Mouse (Mus musculus) midbrain, embryonic 11.5 days (tissue): Measurements from ENCODE around the gene Cd101. TPM values are rescaled to one million over a fixed set of nuclear protein-coding genes. Genes with fewer than 3 reads are reported as not detected.
A peak's percentile ranks its signal among the peaks of the same experiment; 100 is the strongest.

Experiments used
- ATAC-seq: fragments of 200-750 bp; cut with Nextera tagmentation; 2 replicates; pipeline ENCODE4 v1.8.0; 2017; ENCODE audit warnings: moderate TSS enrichment, moderate library complexity; ENCODE audit not compliant: low FRiP score
- DNase-seq: peaks from one replicate; pipeline ENCODE4 v3.0.0; 2015; ENCODE audit warnings: low spot score; ENCODE audit errors: missing footprints
- H3K27ac ChIP-seq: fragments of 300-500 bp; sonication (generic); 2 replicates; pipeline ENCODE4 v1.5.1; 2014; ENCODE audit warnings: low read depth, low read length
- H3K27me3 ChIP-seq: fragments of 300-500 bp; sonication (generic); 2 replicates; pipeline ENCODE4 v1.6.1; 2014; ENCODE audit warnings: mild to moderate bottlenecking, low read length, moderate library complexity, mixed read lengths; ENCODE audit not compliant: control insufficient read depth, insufficient read depth
- H3K36me3 ChIP-seq: fragments of 300-500 bp; sonication (generic); 2 replicates; pipeline ENCODE4 v1.6.1; 2014; ENCODE audit warnings: mild to moderate bottlenecking, low read length, moderate library complexity, mixed read lengths; ENCODE audit not compliant: control insufficient read depth, insufficient read depth
- H3K4me1 ChIP-seq: fragments of 300-500 bp; sonication (generic); 2 replicates; pipeline ENCODE4 v1.6.1; 2014; ENCODE audit warnings: low read length; ENCODE audit not compliant: control insufficient read depth, insufficient read depth
- H3K4me2 ChIP-seq: fragments of 300-500 bp; sonication (generic); 2 replicates; pipeline ENCODE4 v1.6.1; 2014; ENCODE audit warnings: mild to moderate bottlenecking, moderate library complexity
- H3K4me3 ChIP-seq: fragments of 300-500 bp; sonication (generic); 2 replicates; pipeline ENCODE4 v1.5.1; 2014; ENCODE audit warnings: low read depth, low read length
- H3K9ac ChIP-seq: fragments of 300-500 bp; sonication (generic); 2 replicates; pipeline ENCODE4 v1.6.1; 2014; ENCODE audit warnings: low read length
- H3K9me3 ChIP-seq: fragments of 300-500 bp; sonication (generic); 2 replicates; pipeline ENCODE4 v1.6.1; 2016; ENCODE audit warnings: low read length; ENCODE audit not compliant: control insufficient read depth
- WGBS: fragments of 180-500 bp; shearing (Covaris S2); extraction: QIAGEN DNeasy Blood & Tissue Kit; methylation state at CpG from one replicate; pipeline ENCODE4 v1.1.7; 2014; 5-methylcytosine and 5-hydroxymethylcytosine counted together
- polyA plus RNA-seq: library from polyadenylated mRNA; unstranded; fragments of >200 nt; fragmentation: Nextera tagmentation; extraction: Ambion mirVana; gene quantifications from 2 replicates; pipeline ENCODE4 v1.2.1, GENCODE M21; 2014

Gene Cd101
- polyA plus RNA-seq, 1 experiment from 2014 or later: not detected

GRCm38 (mm10) chr3:101013536-101013935 is 15.8 kb downstream of the Cd101 start:
- DNase-seq (no peak), ATAC-seq (no peak)
- Histone ChIP-seq H3K4me1 (peaks cover 3% of the 10 kb centered on the region; the same call in 1 of the 2 replicates), H3K36me3 (no peaks in the 10 kb centered on the region), H3K4me2 (no peak overlapping the region), H3K27ac (no peak overlapping the region), H3K9ac (no peak overlapping the region), H3K9me3 (no peaks in the 10 kb centered on the region), H3K27me3 (no peaks in the 10 kb centered on the region), H3K4me3 (no peak overlapping the region)
- 89% methylated on average over 3 of the region's 3 CpGs for WGBS

GRCm38 (mm10) chr3:101013005-101013404 is 16.4 kb downstream of the Cd101 start:
- no peak for ATAC-seq
- H3K4me2 ChIP-seq: no peak overlapping the region
- H3K9me3 ChIP-seq: no peaks in the 10 kb centered on the region
- no peak overlapping the region for H3K27ac ChIP-seq
- no peak overlapping the region for H3K9ac ChIP-seq
- H3K4me3 ChIP-seq: no peak overlapping the region
- H3K36me3 ChIP-seq: no peaks in the 10 kb centered on the region
- H3K4me1 ChIP-seq: peaks cover 3% of the 10 kb centered on the region; the same call in 1 of the 2 replicates
- 95% methylated on average over 10 of the region's 10 CpGs for WGBS
- no peak for DNase-seq
- H3K27me3 ChIP-seq: no peaks in the 10 kb centered on the region

GRCm38 (mm10) chr3:101012597-101012996 is 16.8 kb downstream of the Cd101 start:
- H3K27ac ChIP-seq: no peak overlapping the region
- H3K4me1 ChIP-seq: peaks cover 3% of the 10 kb centered on the region; the same call in 1 of the 2 replicates
- WGBS: 82% methylated on average over 8 of the region's 8 CpGs

GRCm38 (mm10) chr3:101012131-101012571 is 17.2 kb downstream of the Cd101 start:
- no peak for ATAC-seq
- no peaks in the 10 kb centered on the region for H3K27me3 ChIP-seq

More at GRCm38 (mm10) chr3:101012597-101012996, 16.8 kb downstream of the Cd101 start:
- H3K27me3 ChIP-seq: no peaks in the 10 kb centered on the region
- no peak for ATAC-seq
- DNase-seq: no peak
- no peaks in the 10 kb centered on the region for H3K9me3 ChIP-seq
- no peak overlapping the region for H3K4me3 ChIP-seq
- no peak overlapping the region for H3K9ac ChIP-seq
- no peak overlapping the region for H3K4me2 ChIP-seq
- no peaks in the 10 kb centered on the region for H3K36me3 ChIP-seq

GRCm38 (mm10) chr3:101011203-101011600 is 18.2 kb downstream of the Cd101 start:
- no peak for DNase-seq

More at GRCm38 (mm10) chr3:101012131-101012571, 17.2 kb downstream of the Cd101 start:
- H3K4me1 ChIP-seq: peaks cover 3% of the 10 kb centered on the region; the same call in 1 of the 2 replicates
- no peak overlapping the region for H3K9ac ChIP-seq
- no peak overlapping the region for H3K4me2 ChIP-seq
- WGBS: 81% methylated on average over 10 of the region's 10 CpGs
- no peak overlapping the region for H3K27ac ChIP-seq
- DNase-seq: no peak
- no peak overlapping the region for H3K4me3 ChIP-seq
- H3K9me3 ChIP-seq: no peaks in the 10 kb centered on the region
- H3K36me3 ChIP-seq: no peaks in the 10 kb centered on the region

GRCm38 (mm10) chr3:101010589-101011202 is 18.7 kb downstream of the Cd101 start:
- Histone ChIP-seq H3K9me3 (no peaks in the 10 kb centered on the region), H3K4me1 (peaks cover 3% of the 10 kb centered on the region; the same call in 1 of the 2 replicates), H3K36me3 (no peaks in the 10 kb centered on the region), H3K4me2 (no peak overlapping the region), H3K27ac (no peak overlapping the region), H3K9ac (no peak overlapping the region), H3K27me3 (no peaks in the 10 kb centered on the region), H3K4me3 (no peak overlapping the region)
- no peak for ATAC-seq
- whole genome bisulfite sequencing: 95% methylated on average over 4 of the region's 4 CpGs
- peak; percentile 37 for DNase-seq

More at GRCm38 (mm10) chr3:101011203-101011600, 18.2 kb downstream of the Cd101 start:
- no peak for ATAC-seq
- no peaks in the 10 kb centered on the region for H3K36me3 ChIP-seq
- H3K4me1 ChIP-seq: peaks cover 3% of the 10 kb centered on the region; the same call in 1 of the 2 replicates
- no peak overlapping the region for H3K9ac ChIP-seq
- WGBS: 76% methylated on average over 5 of the region's 5 CpGs
- no peak overlapping the region for H3K27ac ChIP-seq
- H3K9me3 ChIP-seq: no peaks in the 10 kb centered on the region
- no peak overlapping the region for H3K4me2 ChIP-seq
- H3K27me3 ChIP-seq: no peaks in the 10 kb centered on the region
- no peak overlapping the region for H3K4me3 ChIP-seq

DNA sequence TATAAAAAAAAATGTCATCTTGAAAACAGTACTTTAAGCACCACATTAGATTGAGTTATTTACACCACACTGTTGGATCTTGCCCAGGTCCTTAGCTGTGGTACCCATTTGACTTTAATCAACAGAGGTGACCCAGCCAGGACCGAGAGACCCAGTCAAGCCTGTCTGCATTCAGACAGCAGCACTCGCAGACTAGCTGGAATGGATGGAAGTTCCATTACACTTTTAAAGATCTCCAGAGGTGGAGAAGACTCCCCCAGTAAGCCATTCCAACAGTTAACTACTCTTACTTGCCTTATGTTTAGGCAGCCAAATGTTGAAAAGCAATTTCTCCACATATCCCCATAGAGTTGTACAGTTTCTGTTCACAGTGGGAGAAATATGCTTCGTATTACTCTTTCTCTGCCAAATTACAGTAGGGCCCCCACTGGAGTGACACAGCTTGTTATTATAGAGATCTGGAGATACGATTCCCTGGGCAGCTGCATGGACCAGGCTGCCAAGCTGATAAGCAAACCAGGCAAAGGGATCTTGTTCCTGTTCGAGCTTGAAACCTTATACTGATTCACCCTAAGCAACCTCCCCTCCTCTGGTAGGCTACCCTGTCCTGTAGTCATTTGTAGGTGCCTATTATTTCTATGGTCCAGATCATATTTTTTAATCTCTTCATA is 22.1 kb downstream of the Cd101 start:
- no peaks in the 10 kb centered on the region for H3K4me1 ChIP-seq
- no peak overlapping the region for H3K27ac ChIP-seq
- no peaks in the 10 kb centered on the region for H3K36me3 ChIP-seq
- H3K9ac ChIP-seq: no peak overlapping the region
- no peak for ATAC-seq
- no peaks in the 10 kb centered on the region for H3K27me3 ChIP-seq
- WGBS: 79% methylated on average over 5 of the region's 5 CpGs
- H3K4me2 ChIP-seq: no peak overlapping the region
- H3K9me3 ChIP-seq: no peaks in the 10 kb centered on the region
- DNase-seq: no peak
- H3K4me3 ChIP-seq: no peak overlapping the region

GRCm38 (mm10) chr3:101005392-101005791 is 24.0 kb downstream of the Cd101 start:
- H3K9me3 ChIP-seq: no peaks in the 10 kb centered on the region
- H3K27me3 ChIP-seq: no peaks in the 10 kb centered on the region
- no peaks in the 10 kb centered on the region for H3K36me3 ChIP-seq
- H3K4me1 ChIP-seq: no peaks in the 10 kb centered on the region
- ATAC-seq: no peak
- 88% methylated on average over 6 of the region's 6 CpGs for WGBS
- no peak overlapping the region for H3K4me3 ChIP-seq
- H3K27ac ChIP-seq: no peak overlapping the region
- no peak overlapping the region for H3K4me2 ChIP-seq
- peak; percentile 31 for DNase-seq
- H3K9ac ChIP-seq: no peak overlapping the region
